Mouse (Mus musculus): ENCODE data around the gene S100a2.

- TF ChIP-seq CTCF (IDR thresholded peaks at IDR 0.05; ENCODE audit: control insufficient read depth, insufficient read depth, insufficient read length): peak; percentile 26
- no peak for TF ChIP-seq FOSL1 (IDR thresholded peaks at IDR 0.05; ENCODE audit: insufficient read depth, low read length, poor library complexity, severe bottlenecking)
- TF ChIP-seq MAX (IDR thresholded peaks at IDR 0.05): no peak
- TF ChIP-seq MYOD1 (IDR thresholded peaks at IDR 0.05; ENCODE audit: control insufficient read depth, insufficient read length, low read depth): no peak
- no peak for TF ChIP-seq USF1 (IDR thresholded peaks at IDR 0.05; ENCODE audit: low read depth)
Observed at GRCm38 (mm10) chr3:90639511-90640154, 49.6 kb downstream of the S100a2 start.
